Mouse (Mus musculus): ENCODE data around the gene Supt4a. TPM values are rescaled to one million over a fixed set of nuclear protein-coding genes. Genes with fewer than 3 reads are reported as not detected.

Supt4a gene
- total and polyA plus RNA-seq, 2 experiments from 2014 or later, result 60.7 to 135 TPM

DNA sequence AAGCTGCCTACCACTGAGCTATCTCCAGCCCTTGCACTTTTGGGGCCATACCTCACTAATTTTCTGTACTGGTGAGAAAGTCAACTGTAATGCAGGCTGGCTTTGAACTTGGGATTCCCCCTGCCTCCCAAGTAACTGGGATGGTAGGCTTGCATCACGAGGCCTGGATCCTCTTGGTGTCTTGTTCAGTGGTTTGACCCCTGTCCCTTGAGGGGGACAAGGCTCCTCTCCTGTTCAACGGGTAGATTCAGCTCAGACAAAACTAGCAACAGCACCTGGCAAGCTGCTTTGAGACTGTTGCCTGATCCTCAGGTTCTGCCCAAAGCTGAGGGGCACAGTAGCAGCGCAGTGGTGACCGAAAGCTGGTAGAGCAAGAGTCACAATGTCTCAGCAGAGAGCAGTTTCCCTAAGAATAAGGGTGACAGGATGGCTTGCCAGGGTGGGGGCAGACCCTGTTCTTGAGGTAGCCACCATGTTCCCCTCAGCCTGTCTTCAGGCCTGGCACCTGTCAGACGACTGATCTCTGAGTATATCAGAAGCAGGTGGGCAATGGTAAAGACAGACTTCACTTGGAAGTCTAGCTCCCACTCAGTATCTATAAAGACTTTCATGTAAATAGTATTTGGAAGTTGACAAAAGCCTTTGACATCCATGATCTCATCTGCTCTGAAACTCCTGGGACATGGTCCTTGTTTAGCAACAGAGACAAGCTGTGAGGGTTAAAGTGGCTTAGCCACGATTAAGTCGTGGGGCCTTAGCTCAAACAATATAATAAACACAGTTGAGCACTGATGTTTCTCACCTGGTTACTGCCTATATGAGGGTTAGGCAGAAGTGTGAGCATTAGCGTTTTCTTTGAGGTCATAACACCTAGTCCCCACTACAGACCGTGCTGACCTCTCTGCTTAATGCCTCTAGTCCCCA is 8.5 kb downstream of the Supt4a start:
- DNase-seq (ENCODE audit: low spot score) (no peak), ATAC-seq (no peak)
- Histone ChIP-seq H3K27me3 (ENCODE audit: insufficient read depth, low read length) (no peaks in the 10 kb centered on the region), H3K4me3 (ENCODE audit: low read length) (no peak overlapping the region), H3K27ac (no peak overlapping the region), H3K36me3 (ENCODE audit: insufficient read depth, low read length) (peaks cover 30% of the 10 kb centered on the region), H3K9me3 (ENCODE audit: low read length) (no peaks in the 10 kb centered on the region), H3K9ac (replicated peaks; ENCODE audit: low read length) (no peak overlapping the region), H3K4me2 (ENCODE audit: low read depth, low read length) (no peak overlapping the region), H3K4me1 (ENCODE audit: insufficient read depth, low read length) (no peaks in the 10 kb centered on the region)
- no peak for TF ChIP-seq CTCF (IDR thresholded peaks at IDR 0.05; ENCODE audit: low read depth)
- WGBS, result 81% methylated on average over 9 of the region's 9 CpGs

DNA sequence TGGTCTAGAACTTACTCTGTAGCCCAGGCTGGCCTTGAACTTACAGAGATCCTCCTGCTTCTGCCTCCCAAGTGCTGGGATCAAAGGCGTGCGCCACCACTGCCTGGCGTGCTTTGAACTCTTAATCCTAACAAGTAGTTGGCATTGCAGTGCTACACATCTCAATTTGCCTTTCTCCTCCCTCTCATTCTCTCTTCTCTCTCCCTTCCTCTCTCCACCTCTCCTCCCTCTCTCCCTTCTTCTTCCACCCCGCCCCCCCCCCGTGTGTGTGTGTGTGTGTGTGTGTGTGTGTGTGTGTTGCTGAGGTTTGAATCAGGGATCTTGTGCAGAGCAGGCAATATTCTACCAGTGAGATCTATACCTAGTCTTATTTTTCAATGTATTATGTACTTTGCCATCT is 10.0 kb downstream of the Supt4a start:
- no peaks in the 10 kb centered on the region for H3K27me3 ChIP-seq (ENCODE audit: insufficient read depth, low read length)
- peaks cover 19% of the 10 kb centered on the region for H3K36me3 ChIP-seq (ENCODE audit: insufficient read depth, low read length)
- no peaks in the 10 kb centered on the region for H3K9me3 ChIP-seq (ENCODE audit: low read length)
- WGBS, result 85% methylated on average over 5 of the region's 5 CpGs
- no peak overlapping the region for H3K9ac ChIP-seq (replicated peaks; ENCODE audit: low read length)
- no peaks in the 10 kb centered on the region for H3K4me1 ChIP-seq (ENCODE audit: insufficient read depth, low read length)
- no peak overlapping the region for H3K4me2 ChIP-seq (ENCODE audit: low read depth, low read length)
- ATAC-seq (no peak), DNase-seq (ENCODE audit: low spot score) (no peak)
- TF ChIP-seq CTCF (IDR thresholded peaks at IDR 0.05; ENCODE audit: low read depth), result no peak
- H3K27ac ChIP-seq, result no peak overlapping the region
- no peak overlapping the region for H3K4me3 ChIP-seq (ENCODE audit: low read length)

DNA sequence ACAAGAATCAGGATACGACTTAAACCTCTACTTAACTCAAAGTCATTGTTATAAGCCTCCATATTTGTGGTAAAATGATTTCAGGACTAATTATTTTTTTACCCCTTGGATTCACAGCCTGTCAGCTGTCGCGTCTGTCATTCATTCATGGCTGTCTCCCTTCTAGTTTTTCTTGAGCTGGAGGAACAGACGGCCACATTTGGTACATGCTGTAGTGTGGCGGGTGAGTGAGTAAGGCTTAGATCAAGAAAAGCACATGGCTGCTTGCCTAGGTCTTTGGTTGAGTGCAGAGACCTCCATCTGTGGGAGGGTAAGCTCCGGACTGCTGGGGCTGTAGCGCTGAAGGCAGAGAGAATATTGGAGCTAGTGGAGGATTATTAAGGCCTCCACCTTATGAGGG is 10.4 kb downstream of the Supt4a start:
- ATAC-seq (no peak), DNase-seq (ENCODE audit: low spot score) (no peak)
- Histone ChIP-seq H3K9me3 (ENCODE audit: low read length) (no peaks in the 10 kb centered on the region), H3K4me1 (ENCODE audit: insufficient read depth, low read length) (no peaks in the 10 kb centered on the region), H3K9ac (replicated peaks; ENCODE audit: low read length) (no peak overlapping the region), H3K4me3 (ENCODE audit: low read length) (no peak overlapping the region), H3K36me3 (ENCODE audit: insufficient read depth, low read length) (peaks cover 16% of the 10 kb centered on the region), H3K27ac (no peak overlapping the region), H3K27me3 (ENCODE audit: insufficient read depth, low read length) (no peaks in the 10 kb centered on the region), H3K4me2 (ENCODE audit: low read depth, low read length) (no peak overlapping the region)
- no peak for TF ChIP-seq CTCF (IDR thresholded peaks at IDR 0.05; ENCODE audit: low read depth)
- 91% methylated on average over 7 of the region's 7 CpGs for WGBS

DNA sequence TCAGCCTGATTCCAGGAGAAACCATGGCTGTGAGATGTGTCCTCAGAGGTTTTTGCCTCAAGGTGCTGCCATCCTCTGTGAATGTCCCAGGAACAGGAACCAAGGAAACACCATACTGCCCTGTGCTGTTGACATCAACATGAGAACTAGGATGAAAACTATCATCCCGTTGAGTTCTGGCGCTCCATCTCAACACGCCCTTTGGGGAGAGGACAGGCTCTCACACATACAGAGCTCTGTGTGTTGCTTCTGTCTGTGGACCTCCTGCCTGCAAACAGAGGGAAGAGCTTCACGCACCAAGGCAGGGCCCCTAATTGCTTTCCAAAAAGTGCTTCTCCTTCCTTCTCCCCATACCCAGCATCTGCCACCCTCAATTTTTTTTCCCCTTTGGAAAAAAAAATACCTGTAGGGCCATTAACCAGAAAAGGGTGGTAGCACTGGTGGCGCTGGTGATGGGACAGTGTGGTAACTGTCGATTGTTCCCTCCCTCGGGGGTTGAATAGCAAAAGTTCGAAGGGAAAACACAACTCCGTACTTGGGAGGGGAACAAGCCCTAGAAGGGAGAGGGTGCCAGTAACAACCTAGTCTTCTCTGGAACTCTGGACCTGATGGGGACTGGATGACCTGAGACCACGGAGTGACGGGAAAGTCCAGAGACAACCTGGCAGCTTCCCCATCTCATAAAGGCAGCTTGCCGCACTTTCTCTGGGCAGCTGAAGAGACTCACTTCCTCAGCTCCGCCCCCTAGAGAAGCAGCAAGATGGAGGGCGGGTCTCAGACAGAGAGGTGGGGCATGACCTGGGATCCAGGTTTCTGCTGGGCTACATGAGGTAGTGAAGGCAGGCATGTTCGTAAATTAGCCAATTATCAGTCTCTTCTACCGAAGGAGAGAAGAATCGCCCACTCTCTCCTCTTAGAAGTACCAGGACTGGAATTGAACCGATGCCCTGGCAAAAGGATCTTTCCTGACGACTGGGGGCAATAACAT is 11.1 kb downstream of the Supt4a start:
- peaks cover 13% of the 10 kb centered on the region for H3K36me3 ChIP-seq (ENCODE audit: insufficient read depth, low read length)
- H3K27me3 ChIP-seq (ENCODE audit: insufficient read depth, low read length), result no peaks in the 10 kb centered on the region
- no peak for TF ChIP-seq CTCF (IDR thresholded peaks at IDR 0.05; ENCODE audit: low read depth)
- ATAC-seq (no peak), DNase-seq (ENCODE audit: low spot score) (no peak)
- H3K9ac ChIP-seq (replicated peaks; ENCODE audit: low read length), result no peak overlapping the region
- WGBS, result 47% methylated on average over 19 of the region's 19 CpGs
- H3K4me1 ChIP-seq (ENCODE audit: insufficient read depth, low read length), result no peaks in the 10 kb centered on the region
- H3K27ac ChIP-seq, result no peak overlapping the region
- H3K9me3 ChIP-seq (ENCODE audit: low read length), result no peaks in the 10 kb centered on the region
- H3K4me2 ChIP-seq (ENCODE audit: low read depth, low read length), result no peak overlapping the region
- no peak overlapping the region for H3K4me3 ChIP-seq (ENCODE audit: low read length)

DNA sequence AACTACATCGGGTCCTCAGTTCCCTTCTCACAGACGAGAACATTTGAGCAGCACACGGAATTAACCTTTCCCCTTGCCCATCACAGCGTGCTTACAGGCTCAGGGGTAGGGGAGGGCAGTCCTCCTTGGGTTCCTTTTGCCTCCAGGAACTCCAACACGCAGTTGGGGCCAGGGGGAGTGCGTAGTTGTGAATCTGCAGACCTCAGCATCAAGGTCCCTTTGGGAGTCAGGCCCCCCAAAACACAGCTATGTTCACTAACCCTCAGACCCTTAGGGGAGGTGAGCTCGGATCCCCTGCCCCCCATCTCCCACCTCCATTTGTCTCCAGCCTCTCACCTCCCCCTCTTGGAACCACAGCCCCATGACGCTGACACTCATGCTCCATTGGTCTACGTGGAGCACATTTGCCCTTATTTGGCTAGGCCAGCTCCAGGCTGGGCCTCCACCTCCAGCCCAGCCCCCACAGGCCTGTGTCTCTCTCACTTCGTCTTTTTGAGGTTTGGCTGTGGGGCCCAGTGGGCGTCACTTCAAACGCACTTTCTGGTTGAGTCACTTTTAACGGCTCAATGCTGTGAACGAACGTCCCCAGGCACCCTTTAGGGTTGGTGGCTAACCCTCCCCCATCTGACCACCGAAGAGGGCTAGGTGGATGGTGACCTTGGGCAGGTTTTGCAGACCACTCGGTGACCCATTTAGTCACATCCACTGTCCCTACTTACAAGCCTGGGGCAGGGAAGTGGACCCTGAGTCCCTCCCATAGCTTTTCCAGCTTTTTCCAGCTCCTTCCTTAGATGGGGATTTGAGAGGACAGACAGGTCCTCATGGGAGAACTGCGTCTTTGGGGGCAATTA is 12.1 kb downstream of the Supt4a start:
- TF ChIP-seq CTCF (IDR thresholded peaks at IDR 0.05; ENCODE audit: low read depth), result no peak
- no peak overlapping the region for H3K4me2 ChIP-seq (ENCODE audit: low read depth, low read length)
- H3K4me3 ChIP-seq (ENCODE audit: low read length), result no peak overlapping the region
- no peak for ATAC-seq
- no peaks in the 10 kb centered on the region for H3K9me3 ChIP-seq (ENCODE audit: low read length)
- H3K36me3 ChIP-seq (ENCODE audit: insufficient read depth, low read length), result peaks cover 6% of the 10 kb centered on the region
- no peak overlapping the region for H3K9ac ChIP-seq (replicated peaks; ENCODE audit: low read length)
- no peaks in the 10 kb centered on the region for H3K27me3 ChIP-seq (ENCODE audit: insufficient read depth, low read length)
- no peak for DNase-seq (ENCODE audit: low spot score)
- 55% methylated on average over 18 of the region's 18 CpGs for WGBS
- H3K4me1 ChIP-seq (ENCODE audit: insufficient read depth, low read length), result no peaks in the 10 kb centered on the region
- no peak overlapping the region for H3K27ac ChIP-seq

DNA sequence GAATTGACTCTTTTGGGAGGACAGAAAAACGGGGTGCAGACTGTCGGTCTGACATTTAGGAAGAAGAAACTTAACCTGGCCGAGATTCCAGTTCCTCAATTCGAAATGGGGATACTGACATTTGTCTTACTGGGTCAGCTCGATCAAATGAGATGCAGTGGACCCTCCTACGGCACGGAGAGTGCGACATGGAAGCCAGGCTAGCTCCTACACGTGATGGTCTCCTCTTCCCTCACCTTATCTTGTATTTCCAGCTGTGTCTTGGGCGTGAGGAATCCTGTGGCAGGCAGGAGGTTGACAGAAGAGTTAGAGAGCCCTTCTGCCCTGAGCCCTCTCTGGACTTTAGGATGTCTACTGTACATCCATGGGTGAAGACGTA is 12.7 kb downstream of the Supt4a start:
- 81% methylated on average over 11 of the region's 11 CpGs for whole genome bisulfite sequencing
- Histone ChIP-seq H3K27me3 (ENCODE audit: insufficient read depth, low read length) (no peaks in the 10 kb centered on the region), H3K4me1 (ENCODE audit: insufficient read depth, low read length) (no peaks in the 10 kb centered on the region), H3K4me3 (ENCODE audit: low read length) (no peak overlapping the region), H3K9ac (replicated peaks; ENCODE audit: low read length) (no peak overlapping the region), H3K9me3 (ENCODE audit: low read length) (no peaks in the 10 kb centered on the region), H3K36me3 (ENCODE audit: insufficient read depth, low read length) (0 out of 2 replicates have a peak, but pooled peaks cover under 1% of the 10 kb centered on the region), H3K4me2 (ENCODE audit: low read depth, low read length) (no peak overlapping the region), H3K27ac (no peak overlapping the region)
- no peak for TF ChIP-seq CTCF (IDR thresholded peaks at IDR 0.05; ENCODE audit: low read depth)
- DNase-seq (ENCODE audit: low spot score) (no peak), ATAC-seq (no peak)
